ENCODE assay signal across 22 mouse cellular contexts in genomic region chr10:61741873-61742272, GRCm38 (mm10). TPM values are rescaled to one million over a fixed set of nuclear protein-coding genes. Genes with fewer than 3 reads are reported as not detected.
DNase-seq lines count a peak whose midpoint lies in the region; ATAC-seq and TF ChIP-seq lines count a peak whose summit lies in the region.
"Had no signal": no experiment of that assay in that cellular context is flagged by ENCODE, and none has a peak within 500 bp of the region (broad histone marks: within the 10 kb centered on the region; RNA-seq: fewer than 3 reads in every experiment).

No protein-coding gene starts in this region.

- no peak overlapping the region for H3K4me2 ChIP-seq in forebrain, postnatal 0 days (ENCODE audit: low read depth)
- no peak overlapping the region for H3K4me2 ChIP-seq in forebrain, embryonic 16.5 days (ENCODE audit: low read length)
- H3K4me2 ChIP-seq: embryonic facial prominence, embryonic 15.5 days; hindbrain, embryonic 15.5 days; limb, embryonic 15.5 days had no signal

- no peak overlapping the region for H3K9ac ChIP-seq in forebrain, postnatal 0 days
- no peak overlapping the region for H3K9ac ChIP-seq in forebrain, embryonic 16.5 days (replicated peaks; ENCODE audit: low read depth, low read length)
- H3K9ac ChIP-seq in liver, adult 2 months (ENCODE audit: low read depth, low read length), result no peak overlapping the region
- H3K9ac ChIP-seq: embryonic facial prominence, embryonic 15.5 days; hindbrain, embryonic 15.5 days; limb, embryonic 15.5 days had no signal

- H3K27ac ChIP-seq in forebrain, postnatal 0 days (ENCODE audit: low read depth, low read length), result no peak overlapping the region
- no peak overlapping the region for H3K27ac ChIP-seq in forebrain, embryonic 16.5 days (ENCODE audit: low read length)
- no peak overlapping the region for H3K27ac ChIP-seq in liver, adult 2 months (replicated peaks; ENCODE audit: insufficient read depth, low read depth, low read length)
- H3K27ac ChIP-seq: embryonic facial prominence, embryonic 15.5 days; forebrain, embryonic 10.5 days; hindbrain, embryonic 15.5 days; limb, embryonic 15.5 days had no signal

- no peak for DNase-seq in forebrain, postnatal 0 days
- no peak for DNase-seq in liver, adult 2 months (ENCODE audit: extremely low read depth, low read depth, low spot score)
- DNase-seq in liver (no peak), 3T3-L1 (ENCODE audit: low read depth, low spot score) (peak; percentile 14), R1 (ENCODE audit: low read depth, low spot score) (peak; percentile 36)
- DNase-seq in urinary bladder, adult 18-20 months (ENCODE audit: low spot score in 2 of 2), result no peak
- no peak for DNase-seq in urinary bladder, adult 2 months (ENCODE audit: low spot score)
- DNase-seq: cerebellum, adult 11-12 months; cerebellum, postnatal 25 days; heart, adult 11 months; heart, postnatal 36 days; kidney, adult 11 months; kidney, postnatal 10 days; right cerebral cortex, adult 18-20 months; thymus, postnatal 14 days had no signal

- H3K4me3 ChIP-seq in forebrain, postnatal 0 days (ENCODE audit: low read depth, low read length), result no peak overlapping the region
- H3K4me3 ChIP-seq in forebrain, embryonic 16.5 days (replicated peaks; ENCODE audit: low read length), result no peak overlapping the region
- no peak overlapping the region for H3K4me3 ChIP-seq in liver, adult 2 months (ENCODE audit: insufficient read depth, low read depth, low read length)
- H3K4me3 ChIP-seq: embryonic facial prominence, embryonic 15.5 days; forebrain, embryonic 10.5 days; hindbrain, embryonic 15.5 days; limb, embryonic 15.5 days had no signal

- no peaks in the 10 kb centered on the region for H3K9me3 ChIP-seq in forebrain, postnatal 0 days (ENCODE audit: low read length)
- H3K9me3 ChIP-seq in forebrain, embryonic 16.5 days (ENCODE audit: control insufficient read depth, low read length), result peaks cover 3% of the 10 kb centered on the region; the same call in 1 of the 2 replicates
- H3K9me3 ChIP-seq: embryonic facial prominence, embryonic 15.5 days; hindbrain, embryonic 15.5 days; limb, embryonic 15.5 days had no signal

- WGBS in forebrain, postnatal 0 days, result 85% methylated on average over 4 of the region's 4 CpGs
- 90% methylated on average over 4 of the region's 4 CpGs for WGBS in forebrain, embryonic 16.5 days
- 93% methylated on average over 4 of the region's 4 CpGs for WGBS in liver, adult 2 months

- no peak for ATAC-seq in forebrain, postnatal 0 days
- no peak for ATAC-seq in forebrain, embryonic 16.5 days
- ATAC-seq: activated CD4-positive, CD25-positive, alpha-beta regulatory T cell, adult 4 months had no signal

- H3K4me1 ChIP-seq in forebrain, postnatal 0 days (ENCODE audit: insufficient read depth), result no peaks in the 10 kb centered on the region
- no peaks in the 10 kb centered on the region; the same call in 1 of the 2 replicates for H3K4me1 ChIP-seq in forebrain, embryonic 16.5 days (replicated peaks; ENCODE audit: control insufficient read depth, insufficient read depth, low read length)
- H3K4me1 ChIP-seq in liver, adult 2 months (ENCODE audit: control insufficient read depth, insufficient read depth, low read length), result peaks cover 3% of the 10 kb centered on the region
- H3K4me1 ChIP-seq: embryonic facial prominence, embryonic 15.5 days; forebrain, embryonic 10.5 days; hindbrain, embryonic 15.5 days; limb, embryonic 15.5 days had no signal

- no peaks in the 10 kb centered on the region for H3K79me2 ChIP-seq in liver, adult 2 months (ENCODE audit: control insufficient read depth, insufficient read depth, low read length)

- peak; percentile 54 for TF ChIP-seq CTCF in forebrain, postnatal 0 days (IDR thresholded peaks at IDR 0.05; ENCODE audit: low read depth)
- TF ChIP-seq CTCF in liver, adult 2 months (IDR thresholded peaks at IDR 0.05; ENCODE audit: low read depth, low read length), result peak; percentile 12; the same call in 1 of the 2 replicates

- no peaks in the 10 kb centered on the region for H3K27me3 ChIP-seq in forebrain, postnatal 0 days (ENCODE audit: insufficient read depth, low read length)
- H3K27me3 ChIP-seq in forebrain, embryonic 16.5 days (replicated peaks; ENCODE audit: control insufficient read depth, insufficient read depth, low read length), result no peaks in the 10 kb centered on the region
- no peaks in the 10 kb centered on the region for H3K27me3 ChIP-seq in liver, adult 2 months (ENCODE audit: control insufficient read depth, insufficient read depth, low read length)
- H3K27me3 ChIP-seq: embryonic facial prominence, embryonic 15.5 days; hindbrain, embryonic 15.5 days; limb, embryonic 15.5 days had no signal

- peaks cover 87% of the 10 kb centered on the region for H3K36me3 ChIP-seq in forebrain, postnatal 0 days (ENCODE audit: insufficient read depth)
- H3K36me3 ChIP-seq in forebrain, embryonic 16.5 days (ENCODE audit: control insufficient read depth, insufficient read depth), result peaks cover 65% of the 10 kb centered on the region
- H3K36me3 ChIP-seq in liver, adult 2 months (ENCODE audit: control insufficient read depth, insufficient read depth, low read length), result no peaks in the 10 kb centered on the region

- no peak for TF ChIP-seq POLR2A in liver, adult 2 months (IDR thresholded peaks at IDR 0.05; ENCODE audit: extremely low read depth, insufficient read depth, low read length)

RNA-seq across cellular contexts. Expression of gene Aifm2, which starts 26.8 kb away (rescaled TPM):
- total RNA-seq in forebrain, postnatal 0 days (2014; rRNA removed), result 11.5 and 13.0 TPM in 2 replicates
- polyA plus RNA-seq in forebrain, postnatal 0 days (2015; fragmentation: Nextera tagmentation; extraction: Ambion mirVana), result 8.4 and 11.7 TPM in 2 replicates
- 5.6 and 7.6 TPM in 2 replicates for polyA plus RNA-seq in forebrain, embryonic 16.5 days (2015; fragmentation: Nextera tagmentation; extraction: Ambion mirVana)
- total RNA-seq in liver, adult 2 months (2014; rRNA removed), result 19.8 and 22.4 TPM in 2 replicates
- polyA plus RNA-seq in liver, adult 2 months (2012; rRNA removed), result 19.3 and 23.2 TPM in 2 replicates
- polyA plus RNA-seq in urinary bladder, adult 2 months (2012; rRNA removed), result 188 and 194 TPM in 2 replicates

RNA-seq across cellular contexts. Expression of gene H2afy2, which starts 42.1 kb away (rescaled TPM):
- 129 and 143 TPM in 2 replicates for total RNA-seq in forebrain, postnatal 0 days (2014; rRNA removed)
- polyA plus RNA-seq in forebrain, postnatal 0 days (2015; fragmentation: Nextera tagmentation; extraction: Ambion mirVana), result 175 and 191 TPM in 2 replicates
- polyA plus RNA-seq in forebrain, embryonic 16.5 days (2015; fragmentation: Nextera tagmentation; extraction: Ambion mirVana), result 301 and 306 TPM in 2 replicates
- total RNA-seq in liver, adult 2 months (2014; rRNA removed), result 0.67 and 0.74 TPM in 2 replicates
- polyA plus RNA-seq in liver, adult 2 months (2012; rRNA removed), result 0.21 and 0.40 TPM in 2 replicates
- polyA plus RNA-seq in urinary bladder, adult 2 months (2012; rRNA removed), result 19.5 and 20.0 TPM in 2 replicates
- total RNA-seq: monocyte, adult 5-6 weeks had no signal

RNA-seq across cellular contexts. Expression of gene Tysnd1, which starts 46.6 kb away (rescaled TPM):
- total RNA-seq in forebrain, postnatal 0 days (2014; rRNA removed), result 50.5 and 56.8 TPM in 2 replicates
- 34.0 and 34.4 TPM in 2 replicates for polyA plus RNA-seq in forebrain, postnatal 0 days (2015; fragmentation: Nextera tagmentation; extraction: Ambion mirVana)
- polyA plus RNA-seq in forebrain, embryonic 16.5 days (2015; fragmentation: Nextera tagmentation; extraction: Ambion mirVana), result 20.2 and 22.4 TPM in 2 replicates
- total RNA-seq in liver, adult 2 months (2014; rRNA removed), result 26.8 and 31.3 TPM in 2 replicates
- 111 and 123 TPM in 2 replicates for polyA plus RNA-seq in liver, adult 2 months (2012; rRNA removed)
- 25.6 and 25.8 TPM in 2 replicates for polyA plus RNA-seq in urinary bladder, adult 2 months (2012; rRNA removed)

Comparison
In these comparisons a context has a peak if more than half of its experiments do, and no peak if none do; other contexts are left out.
1. DNase-seq: peak in 3T3-L1 (single experiment) and R1 (single experiment); none in forebrain, postnatal 0 days (single experiment), liver, adult 2 months (single experiment), liver (single experiment), urinary bladder, adult 18-20 months (0 of 2) and urinary bladder, adult 2 months (single experiment).
2. RNA of gene H2afy2, which starts 42.1 kb away (polyA plus RNA-seq): 301 to 306 TPM in forebrain, embryonic 16.5 days, 175 to 191 TPM in forebrain, postnatal 0 days and 19.5 to 20.0 TPM in urinary bladder, adult 2 months; 0.21 to 0.40 TPM in liver, adult 2 months; every median in the first group is over 10 times any median in the second.